Mouse (Mus musculus) thymus, adult 2 months (tissue): ENCODE results near the gene 4930539E08Rik. TPM values are rescaled to one million over a fixed set of nuclear protein-coding genes. Genes with fewer than 3 reads are reported as not detected.
A peak's percentile ranks its signal among the peaks of the same experiment; 100 is the strongest.

ENCODE experiments used
- DNase-seq: peaks from one replicate; pipeline ENCODE4 v3.0.0; 2021
- H3K27ac ChIP-seq: fragments of 200-500 bp; 2 replicates; pipeline ENCODE4 v1.5.1; 2012; ENCODE audit warnings: low read length, control low read depth; ENCODE audit not compliant: control insufficient read depth, insufficient read depth
- H3K27me3 ChIP-seq: fragments of 200-500 bp; 2 replicates; pipeline ENCODE4 v1.6.1; 2012; ENCODE audit warnings: mild to moderate bottlenecking, low read length, moderate library complexity, mixed read lengths; ENCODE audit not compliant: control insufficient read depth, insufficient read depth
- H3K36me3 ChIP-seq: fragments of 200-500 bp; 2 replicates; pipeline ENCODE4 v1.6.1; 2012; ENCODE audit warnings: mild to moderate bottlenecking, low read length, moderate library complexity; ENCODE audit not compliant: control insufficient read depth, insufficient read depth
- H3K4me1 ChIP-seq: fragments of 200-500 bp; replicated peaks from 2 replicates; pipeline ENCODE4 v1.6.1; 2012; ENCODE audit warnings: low read length; ENCODE audit not compliant: control insufficient read depth, insufficient read depth
- H3K4me3 ChIP-seq: fragments of 200-500 bp; 2 replicates; pipeline ENCODE4 v1.5.1; 2012; ENCODE audit warnings: mild to moderate bottlenecking, low read length, control low read depth, moderate library complexity; ENCODE audit not compliant: control insufficient read depth, insufficient read depth
- CTCF ChIP-seq: fragments of 200-500 bp; IDR thresholded peaks from 2 replicates; pipeline ENCODE4 v1.5.1; 2012; ENCODE audit warnings: mild to moderate bottlenecking, control low read depth, low read length, moderate library complexity, borderline replicate concordance; ENCODE audit not compliant: control insufficient read depth, poor library complexity, insufficient read depth; ENCODE audit errors: extremely low read depth
- POLR2A ChIP-seq: fragments of 200-500 bp; IDR thresholded peaks from 2 replicates; pipeline ENCODE4 v1.6.1; 2012; ENCODE audit warnings: mild to moderate bottlenecking, low read length, control low read depth, moderate library complexity; ENCODE audit not compliant: control insufficient read depth, poor library complexity, insufficient read depth; ENCODE audit errors: extremely low read depth
- WGBS: fragments of 180-500 bp; shearing (Covaris S2); methylation state at CpG from one replicate; pipeline ENCODE4 v1.1.7; 2018; 5-methylcytosine and 5-hydroxymethylcytosine counted together
- polyA plus RNA-seq: library from polyadenylated mRNA; depleted of rRNA; stranded (reverse); fragments of >200 nt; gene quantifications from 2 replicates; pipeline ENCODE4 v1.2.3, GENCODE M21; 2012; rRNA removed

4930539E08Rik gene
- polyA plus RNA-seq, 1 experiment: 6.8 TPM

- Histone ChIP-seq H3K36me3 (no peaks in the 10 kb centered on the region), H3K4me1 (no peaks in the 10 kb centered on the region), H3K27ac (no peak overlapping the region), H3K27me3 (no peaks in the 10 kb centered on the region), H3K4me3 (no peak overlapping the region)
- no peak for TF ChIP-seq CTCF
- no peak for TF ChIP-seq POLR2A
- DNase-seq: peak; percentile 61
- 87% methylated on average over 9 of the region's 9 CpGs for WGBS
These were observed 59.8 kb downstream of the 4930539E08Rik start for GRCm38 (mm10) chr17:28855166-28855885.

GRCm38 (mm10) chr17:28854377-28854776 lies 60.7 kb downstream of the 4930539E08Rik start:
- WGBS: 85% methylated on average over 7 of the region's 7 CpGs
- Histone ChIP-seq H3K27me3 (no peaks in the 10 kb centered on the region), H3K27ac (no peak overlapping the region), H3K36me3 (no peaks in the 10 kb centered on the region), H3K4me3 (no peak overlapping the region), H3K4me1 (no peaks in the 10 kb centered on the region)
- DNase-seq: no peak
- TF ChIP-seq POLR2A (no peak), CTCF (no peak)

GRCm38 (mm10) chr17:28850511-28850910 lies 64.6 kb downstream of the 4930539E08Rik start:
- Histone ChIP-seq H3K36me3 (no peaks in the 10 kb centered on the region), H3K4me1 (no peaks in the 10 kb centered on the region), H3K4me3 (no peak overlapping the region), H3K27me3 (no peaks in the 10 kb centered on the region), H3K27ac (no peak overlapping the region)
- WGBS: 97% methylated on average over 5 of the region's 5 CpGs
- no peak for TF ChIP-seq POLR2A
- TF ChIP-seq CTCF: no peak
- no peak for DNase-seq

GRCm38 (mm10) chr17:28846974-28847617 lies 68.0 kb downstream of the 4930539E08Rik start:
- Histone ChIP-seq H3K36me3 (no peaks in the 10 kb centered on the region), H3K4me3 (no peak overlapping the region), H3K27me3 (no peaks in the 10 kb centered on the region), H3K27ac (no peak overlapping the region), H3K4me1 (no peaks in the 10 kb centered on the region)
- DNase-seq: no peak
- WGBS: 77% methylated on average over 11 of the region's 11 CpGs
- no peak for TF ChIP-seq CTCF
- TF ChIP-seq POLR2A: no peak

Other genes with a start within 250 kb of the 4930539E08Rik start
- 0.75 and 0.93 TPM in 2 replicates for gene Slc26a8, start 225.1 kb downstream of the 4930539E08Rik start, polyA plus RNA-seq
- 121 and 131 TPM in 2 replicates for gene Mapk14, start 224.0 kb downstream of the 4930539E08Rik start, polyA plus RNA-seq
- 0.59 and 0.65 TPM in 2 replicates for gene AC170998.1, start 189.2 kb downstream of the 4930539E08Rik start, polyA plus RNA-seq
- 5.9 and 8.2 TPM in 2 replicates for gene Mapk13, start 146.0 kb downstream of the 4930539E08Rik start, polyA plus RNA-seq
- 63.1 and 64.8 TPM in 2 replicates for gene Brpf3, start 114.2 kb downstream of the 4930539E08Rik start, polyA plus RNA-seq
- 0.17 and 0.26 TPM in 2 replicates for gene Pnpla1, start 56.9 kb downstream of the 4930539E08Rik start, polyA plus RNA-seq
- gene Pxt1, start 28.5 kb upstream of the 4930539E08Rik start, polyA plus RNA-seq: 0.29 and 0.65 TPM in 2 replicates
- 60.8 and 80.1 TPM in 2 replicates for gene Kctd20, start 36.6 kb upstream of the 4930539E08Rik start, polyA plus RNA-seq
- 196 TPM in 2 replicates for gene Stk38, start 92.7 kb upstream of the 4930539E08Rik start, polyA plus RNA-seq
- gene Srsf3, start 117.3 kb upstream of the 4930539E08Rik start, polyA plus RNA-seq: 544 TPM in 2 replicates
- 28.4 and 31.1 TPM in 2 replicates for gene Cdkn1a, start 175.7 kb upstream of the 4930539E08Rik start, polyA plus RNA-seq
- gene Rab44, start 198.8 kb upstream of the 4930539E08Rik start, polyA plus RNA-seq: 8.3 and 8.9 TPM in 2 replicates